Mouse (Mus musculus): ENCODE data around the gene Vps45.

- TF ChIP-seq CTCF (IDR thresholded peaks at IDR 0.05; ENCODE audit: low read depth) (no peak), EP300 (IDR thresholded peaks at IDR 0.05; ENCODE audit: low read depth) (no peak)
Measured at GRCm38 (mm10) chr3:95955318-95955717, 102.9 kb downstream of the Vps45 start.
